Mouse (Mus musculus) splenic B cell, adult 2 months (primary cell): ENCODE data around the gene Il17ra.

Source experiments
- DNase-seq: peaks from one replicate; pipeline ENCODE4 v3.0.0-alpha.2; 2011; ENCODE audit warnings: low read depth, low spot score
- H3K27me3 ChIP-seq: 2 replicates; pipeline ENCODE4 v1.6.1; 2012; ENCODE audit warnings: mild to moderate bottlenecking, low read length, moderate library complexity, mixed read lengths; ENCODE audit not compliant: control insufficient read depth, poor library complexity, insufficient read depth, severe bottlenecking
- H3K36me3 ChIP-seq: 2 replicates; pipeline ENCODE4 v1.6.1; 2012; ENCODE audit warnings: mild to moderate bottlenecking, low read length, moderate library complexity, mixed read lengths; ENCODE audit not compliant: control insufficient read depth, poor library complexity, insufficient read depth, severe bottlenecking

Gene Il17ra

DNA sequence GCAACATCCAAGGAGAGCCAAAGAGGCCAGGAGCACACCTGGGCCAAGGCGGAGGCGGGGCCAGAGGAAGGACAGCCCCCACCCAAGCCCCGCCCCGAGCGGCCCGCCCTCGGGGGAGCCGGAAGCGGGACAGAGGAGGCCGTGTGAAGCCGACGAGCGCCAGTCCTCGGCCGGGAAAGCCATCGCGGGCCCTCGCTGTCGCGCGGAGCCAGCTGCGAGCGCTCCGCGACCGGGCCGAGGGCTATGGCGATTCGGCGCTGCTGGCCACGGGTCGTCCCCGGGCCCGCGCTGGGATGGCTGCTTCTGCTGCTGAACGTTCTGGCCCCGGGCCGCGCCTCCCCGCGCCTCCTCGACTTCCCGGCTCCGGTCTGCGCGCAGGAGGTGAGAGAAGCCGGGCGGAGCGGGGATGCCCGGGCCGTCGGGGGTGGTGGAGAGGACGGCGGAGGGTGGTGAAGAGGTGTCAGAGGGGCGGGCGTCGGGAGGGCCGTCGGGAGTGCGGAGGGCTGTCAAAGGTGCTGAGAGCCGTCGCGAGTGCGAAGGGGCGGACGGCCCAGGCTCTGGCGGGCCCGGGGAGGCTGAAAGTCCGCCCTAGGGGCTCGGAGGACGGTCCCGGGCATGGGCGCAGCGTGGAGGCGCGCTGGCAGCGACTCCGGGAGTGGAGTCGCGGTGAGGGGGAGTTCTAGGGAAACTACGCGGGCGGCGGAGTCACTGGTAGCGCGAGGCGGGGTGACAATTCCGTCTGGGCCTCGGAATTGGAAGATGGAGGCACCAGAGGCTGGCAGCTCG lies at the start of gene Il17ra:
Il17ra (plus strand) TSS at position 162 of the 786 bp plus-strand sequence.
- Histone ChIP-seq H3K36me3 (no peaks in the 10 kb centered on the region), H3K27me3 (no peaks in the 10 kb centered on the region)
- DNase-seq = peak; percentile 87

DNA sequence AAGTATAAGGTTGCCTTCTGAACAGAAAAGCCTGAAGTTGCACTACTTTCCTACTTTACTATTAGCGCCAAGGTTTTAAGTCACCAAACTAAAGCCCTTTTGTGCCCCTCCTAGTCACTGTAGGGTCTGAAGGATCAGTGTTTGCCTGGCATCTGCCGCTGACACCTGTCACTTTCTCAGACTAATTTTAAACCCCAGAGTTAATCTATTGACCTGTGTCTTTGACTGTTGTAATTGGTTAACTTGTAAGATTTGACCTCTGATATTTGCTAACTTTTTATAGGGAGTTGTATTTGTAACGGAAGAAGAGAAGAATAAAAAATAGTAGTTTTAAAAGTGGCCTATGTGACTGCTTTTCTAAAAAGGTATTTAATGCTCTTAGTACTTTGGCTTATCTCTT lies 24.9 kb upstream of the Il17ra start:
- DNase-seq = no peak
- no peaks in the 10 kb centered on the region for H3K27me3 ChIP-seq
- peaks cover 8% of the 10 kb centered on the region for H3K36me3 ChIP-seq

DNA sequence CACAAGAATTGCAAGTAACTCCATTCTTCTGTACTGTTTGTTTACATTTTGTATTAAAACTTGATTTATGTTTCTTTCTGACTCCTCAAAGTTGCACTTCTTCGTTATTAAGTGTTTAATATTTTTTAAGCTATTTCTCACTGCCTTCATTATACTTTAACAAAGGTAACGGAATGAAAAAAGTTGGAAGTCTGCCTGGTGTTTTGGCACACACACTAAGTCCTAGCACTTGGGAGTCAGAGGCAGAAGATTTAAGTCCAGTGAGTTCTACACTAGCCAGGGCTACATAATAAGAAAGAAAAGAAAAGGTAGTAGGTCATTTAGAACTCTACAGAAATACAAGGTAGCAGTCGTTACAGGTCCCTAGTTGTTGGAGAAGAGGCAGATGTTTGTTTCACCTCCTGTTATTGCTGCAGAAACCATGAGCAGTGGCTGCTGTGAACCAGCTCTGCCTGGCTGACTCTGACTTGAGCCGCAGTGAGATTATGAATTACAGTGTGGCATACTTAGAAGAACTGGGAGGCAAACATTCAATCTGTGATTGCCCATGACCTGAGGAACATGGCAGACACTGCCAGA lies 20.8 kb upstream of the Il17ra start:
- Histone ChIP-seq H3K36me3 (peaks cover 8% of the 10 kb centered on the region; the same call in 1 of the 2 replicates), H3K27me3 (no peaks in the 10 kb centered on the region)
- DNase-seq = no peak

GRCm38 (mm10) chr6:120443363-120444355 lies 19.4 kb upstream of the Il17ra start:
- H3K36me3 ChIP-seq = peaks cover 8% of the 10 kb centered on the region; the same call in 1 of the 2 replicates
- H3K27me3 ChIP-seq = no peaks in the 10 kb centered on the region
- no peak for DNase-seq

DNA sequence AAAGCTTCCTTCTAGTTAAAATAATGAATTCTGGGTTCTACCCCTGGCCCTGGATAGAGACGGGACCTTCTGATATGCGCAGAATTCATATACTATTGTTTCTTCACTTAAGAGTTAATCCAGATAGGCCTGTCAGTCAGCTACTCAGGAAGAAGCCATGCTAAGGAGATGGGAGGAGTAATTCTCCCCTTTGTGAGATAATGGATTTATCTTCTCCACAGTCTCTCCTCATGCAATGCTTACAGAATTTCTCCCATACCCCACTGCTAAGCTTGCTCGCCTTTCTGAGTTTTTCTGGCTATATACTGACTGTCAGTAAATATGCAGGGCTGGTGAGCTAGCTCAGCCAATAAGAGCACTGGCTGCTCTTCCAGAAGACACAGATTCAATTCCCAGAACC lies 12.8 kb upstream of the Il17ra start:
- H3K27me3 ChIP-seq = no peaks in the 10 kb centered on the region
- DNase-seq = no peak
- H3K36me3 ChIP-seq = no peaks in the 10 kb centered on the region

DNA sequence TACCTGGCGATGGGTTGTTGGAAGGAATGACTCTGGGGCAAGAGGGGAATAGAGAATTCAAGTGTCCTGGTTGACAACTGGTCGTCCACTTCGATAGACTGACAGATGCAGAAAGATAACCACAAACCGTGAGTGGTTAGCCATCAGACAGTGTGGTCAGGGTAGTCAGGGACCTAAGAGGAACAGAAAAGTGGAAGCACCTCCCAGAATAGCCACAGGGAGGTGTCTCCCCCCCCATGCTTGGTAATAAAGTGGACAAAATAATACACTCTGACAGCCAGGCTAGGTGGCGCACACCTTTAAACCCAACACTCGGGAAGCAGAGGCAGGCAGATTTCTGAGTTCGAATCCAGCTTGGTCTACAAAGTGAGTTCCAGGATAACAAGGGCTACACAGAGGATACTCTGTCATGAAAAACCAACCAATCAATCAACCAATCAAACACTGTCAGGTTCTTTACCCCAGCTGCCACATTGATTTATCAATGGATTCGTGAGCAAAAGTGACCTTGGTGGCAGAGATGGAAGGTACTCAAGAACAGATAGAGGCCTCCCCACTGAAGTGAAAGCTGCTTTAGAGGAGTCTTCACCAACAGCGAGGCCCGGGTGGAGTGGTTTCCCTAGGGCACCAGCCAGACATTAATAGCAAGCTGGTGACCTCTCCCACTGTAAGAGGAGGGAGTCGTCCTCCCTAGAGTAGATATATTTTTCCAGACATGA lies 10.5 kb upstream of the Il17ra start:
- H3K27me3 ChIP-seq = no peaks in the 10 kb centered on the region
- H3K36me3 ChIP-seq = no peaks in the 10 kb centered on the region
- DNase-seq = peak; percentile 73

- Histone ChIP-seq H3K36me3 (no peaks in the 10 kb centered on the region), H3K27me3 (no peaks in the 10 kb centered on the region)
- DNase-seq = peak; percentile 23
Observed at GRCm38 (mm10) chr6:120453103-120453445, 10.0 kb upstream of the Il17ra start.

DNA sequence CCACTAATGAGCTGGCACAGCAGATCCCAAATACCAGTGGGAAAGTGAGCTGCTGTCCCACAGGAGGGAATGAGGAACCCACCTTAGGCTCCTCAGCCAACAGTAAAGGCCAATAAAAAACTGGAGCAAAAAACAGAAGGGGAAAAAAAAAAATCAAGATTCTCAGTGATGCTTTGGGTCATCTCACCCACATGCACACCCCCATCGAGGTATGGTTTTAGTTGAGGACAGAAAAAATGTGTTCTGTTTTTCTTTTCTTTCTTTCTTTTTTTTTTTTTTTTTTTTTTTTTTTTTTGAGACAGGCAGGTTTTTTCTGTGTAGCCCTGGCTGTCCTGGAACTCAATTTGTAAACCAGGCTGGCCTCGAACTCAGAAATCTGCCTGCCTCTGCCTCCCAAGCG lies 9.5 kb upstream of the Il17ra start:
- H3K27me3 ChIP-seq = no peaks in the 10 kb centered on the region
- DNase-seq = no peak
- H3K36me3 ChIP-seq = no peaks in the 10 kb centered on the region

DNA sequence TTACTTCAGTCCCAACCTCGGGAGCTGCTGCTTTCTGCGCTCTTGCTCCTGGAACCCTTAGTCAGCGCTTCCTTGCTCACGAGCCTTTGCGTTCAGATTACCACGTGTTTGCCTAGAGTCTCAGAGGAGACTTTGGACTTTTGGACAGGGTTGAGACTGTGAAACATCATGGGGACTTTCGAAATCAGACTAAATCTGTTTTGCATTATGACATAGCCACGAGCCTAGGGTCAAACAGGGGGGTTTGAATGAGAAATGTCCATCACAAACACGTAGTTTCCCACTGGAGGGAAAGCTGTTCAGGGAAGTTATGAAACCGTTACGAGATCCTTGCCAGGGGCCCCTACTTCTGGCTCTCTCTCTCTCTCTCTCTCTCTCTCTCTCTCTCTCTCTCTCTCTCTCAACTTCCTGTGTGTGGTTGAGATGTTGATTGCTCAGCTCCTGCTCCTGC lies 8.4 kb upstream of the Il17ra start:
- no peak for DNase-seq
- no peaks in the 10 kb centered on the region for H3K27me3 ChIP-seq
- H3K36me3 ChIP-seq = no peaks in the 10 kb centered on the region

- DNase-seq = peak; percentile 53
- Histone ChIP-seq H3K27me3 (no peaks in the 10 kb centered on the region), H3K36me3 (no peaks in the 10 kb centered on the region)
Observed at GRCm38 (mm10) chr6:120457074-120457473, 6.0 kb upstream of the Il17ra start.

DNA sequence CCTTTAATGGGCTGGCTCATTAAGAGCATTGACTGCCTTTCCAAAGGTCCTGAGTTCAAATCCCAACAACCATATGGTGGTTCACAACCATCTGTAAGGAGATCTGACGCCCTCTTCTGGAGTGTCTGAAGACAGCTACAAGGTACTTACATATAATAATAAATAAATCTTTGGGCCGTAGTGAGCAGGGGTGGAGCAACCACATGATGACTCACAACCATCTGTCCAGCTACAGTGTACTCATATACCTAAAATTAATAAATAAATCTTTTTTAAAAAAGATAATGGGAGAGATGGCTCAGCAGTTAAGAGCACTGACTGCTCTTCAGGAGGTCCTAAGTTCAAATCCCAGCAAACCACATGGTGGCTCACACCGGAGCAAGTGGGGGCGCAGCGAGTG lies 5.3 kb upstream of the Il17ra start:
- Histone ChIP-seq H3K36me3 (no peaks in the 10 kb centered on the region), H3K27me3 (no peaks in the 10 kb centered on the region)
- DNase-seq = no peak

DNA sequence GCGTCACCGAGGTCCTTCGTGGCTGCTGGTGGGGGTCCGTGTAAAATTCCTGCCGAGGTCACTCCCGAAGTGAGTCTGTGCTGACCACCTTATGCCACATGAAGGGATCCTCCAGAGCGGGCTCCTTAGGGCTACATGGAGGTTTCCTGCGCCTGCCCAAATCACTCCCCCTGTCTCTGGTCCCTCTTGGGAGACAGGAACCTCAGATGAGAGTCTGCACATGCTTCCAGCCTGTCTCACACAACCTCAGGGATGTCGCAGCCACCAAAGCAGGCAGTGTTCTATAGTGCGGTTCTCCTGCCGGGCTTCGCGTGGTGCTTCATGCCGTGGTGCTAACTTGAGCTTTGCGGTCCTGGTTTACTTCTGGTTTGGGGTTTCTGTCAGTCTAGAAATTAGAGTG lies 1.8 kb upstream of the Il17ra start:
- DNase-seq = no peak
- Histone ChIP-seq H3K36me3 (no peaks in the 10 kb centered on the region), H3K27me3 (no peaks in the 10 kb centered on the region)

DNA sequence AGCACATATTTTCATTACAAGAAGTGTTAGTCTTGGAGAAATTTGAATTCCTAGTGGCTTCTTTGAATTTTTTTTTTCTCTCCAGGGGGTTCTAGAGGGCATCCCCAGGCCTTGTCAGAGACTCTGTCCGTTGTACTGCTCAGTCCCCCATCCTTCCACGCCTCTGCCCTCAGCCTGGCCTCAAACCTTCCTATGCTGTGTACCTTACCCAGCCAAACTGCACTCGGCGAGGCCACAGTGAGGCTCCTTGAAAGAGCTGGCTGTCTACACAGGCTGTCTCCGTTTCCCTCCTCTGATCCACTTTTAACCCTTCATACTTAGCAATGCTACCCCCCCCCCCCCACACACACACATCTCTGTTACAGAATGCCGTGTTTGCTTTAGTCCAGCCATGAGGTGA lies 796 bp upstream of the Il17ra start:
- no peaks in the 10 kb centered on the region for H3K27me3 ChIP-seq
- no peaks in the 10 kb centered on the region for H3K36me3 ChIP-seq
- DNase-seq = no peak

DNA sequence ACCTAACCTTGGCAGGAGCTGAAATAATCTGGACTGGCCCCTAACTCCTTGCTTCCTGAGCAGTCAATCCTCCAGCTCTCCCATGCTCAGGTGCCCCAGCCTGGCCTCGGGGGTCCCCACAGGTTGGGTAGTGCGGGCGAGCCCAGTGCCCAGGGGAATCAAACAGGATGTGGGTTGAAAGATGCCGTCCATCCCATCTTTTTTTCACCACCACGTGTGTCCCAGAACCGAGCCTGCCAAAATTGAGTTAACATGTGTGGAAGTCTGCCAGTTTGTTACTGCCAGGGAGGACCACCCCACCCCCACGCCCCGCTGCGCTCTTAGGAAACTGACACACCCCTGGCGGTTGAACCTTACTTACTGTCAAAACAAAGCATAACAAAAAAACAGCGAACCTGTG lies 837 bp downstream of the Il17ra start:
- H3K27me3 ChIP-seq = no peaks in the 10 kb centered on the region
- DNase-seq = peak; percentile 70
- no peaks in the 10 kb centered on the region for H3K36me3 ChIP-seq
